Mouse (Mus musculus): Measurements from ENCODE around the gene Flii. TPM values are rescaled to one million over a fixed set of nuclear protein-coding genes. Genes with fewer than 3 reads are reported as not detected.
A peak's percentile ranks its signal among the peaks of the same experiment; 100 is the strongest.

The Flii gene
- total RNA-seq, 2 experiments from 2014 or later, result 96.1 to 103 TPM

GRCm38 (mm10) chr11:60737450-60737849 lies 10.4 kb upstream of the Flii start:
- no peak overlapping the region for H3K4me3 ChIP-seq
- H3K27ac ChIP-seq, result no peak overlapping the region
- DNase-seq, result no peak
- TF ChIP-seq CTCF (IDR thresholded peaks at IDR 0.05), result no peak
- intact Hi-C loops (cut with DNase I), result no loop called here

- intact Hi-C loops (cut with DNase I), result no loop called here
- DNase-seq, result no peak
- Histone ChIP-seq H3K4me3 (no peak overlapping the region), H3K27ac (no peak overlapping the region)
- TF ChIP-seq CTCF (IDR thresholded peaks at IDR 0.05), result no peak
These were observed 9.4 kb upstream of the Flii start for GRCm38 (mm10) chr11:60736491-60736890.

DNA sequence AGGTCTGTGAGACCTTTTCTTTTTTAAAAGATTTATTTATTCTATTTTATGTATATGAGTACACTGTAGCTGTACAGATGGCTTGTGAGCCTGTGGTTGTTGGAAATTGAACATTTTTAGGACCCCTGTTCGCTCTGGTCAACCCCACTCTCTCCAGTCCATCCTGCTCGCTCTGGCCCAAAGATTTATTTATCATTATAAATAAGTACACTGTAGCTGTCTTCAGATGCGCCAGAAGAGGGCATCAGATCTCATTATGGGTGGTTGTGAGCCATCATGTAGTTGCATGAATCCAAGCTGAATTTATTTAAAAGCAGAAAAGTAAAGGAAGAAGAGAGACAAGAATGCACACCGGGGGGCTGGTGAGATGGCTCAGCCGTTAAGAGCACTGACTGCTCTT lies 8.1 kb upstream of the Flii start:
- Histone ChIP-seq H3K4me3 (no peak overlapping the region), H3K27ac (peak overlapping the region; percentile 97)
- intact Hi-C loops (cut with DNase I), result no loop called here
- DNase-seq, result no peak
- TF ChIP-seq CTCF (IDR thresholded peaks at IDR 0.05), result peak; percentile 34

- peak; percentile 57 for DNase-seq
- H3K4me3 ChIP-seq, result peak overlapping the region; percentile 2; the same call in 1 of the 2 replicates
- intact Hi-C loops (cut with DNase I), result no loop called here
- TF ChIP-seq CTCF (IDR thresholded peaks at IDR 0.05), result no peak
- H3K27ac ChIP-seq, result peak overlapping the region; percentile 97
These were observed 7.1 kb upstream of the Flii start for GRCm38 (mm10) chr11:60734206-60734605.

DNA sequence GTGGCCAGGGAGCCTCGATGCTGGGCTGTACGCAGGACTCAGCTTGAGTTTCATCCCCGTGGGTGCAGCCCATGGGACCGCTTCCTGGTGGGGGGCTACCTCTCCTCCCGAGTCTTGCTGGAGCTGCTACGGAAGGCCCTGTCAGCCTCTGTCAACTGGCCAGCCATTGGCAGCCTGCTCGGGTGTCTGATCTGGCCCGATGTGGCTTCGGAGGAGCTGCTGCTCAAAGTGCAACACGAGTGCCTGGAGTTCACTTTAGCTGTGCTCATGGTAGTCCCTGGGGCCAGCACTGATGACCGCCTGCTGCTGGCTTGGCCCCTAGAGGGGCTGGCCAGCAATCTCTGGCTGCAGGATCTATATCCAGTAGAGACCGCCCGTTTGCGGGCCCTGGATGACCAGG lies 4.2 kb upstream of the Flii start:
- H3K4me3 ChIP-seq, result peak overlapping the region; percentile 79
- DNase-seq, result peak; percentile 88
- TF ChIP-seq CTCF (IDR thresholded peaks at IDR 0.05), result no peak
- H3K27ac ChIP-seq, result peak overlapping the region; percentile 97
- intact Hi-C loops (cut with DNase I), result loop anchor here (1.0 kb wide), 1 partner anchor 151 kb away; no protein-coding TSS in a partner anchor

DNA sequence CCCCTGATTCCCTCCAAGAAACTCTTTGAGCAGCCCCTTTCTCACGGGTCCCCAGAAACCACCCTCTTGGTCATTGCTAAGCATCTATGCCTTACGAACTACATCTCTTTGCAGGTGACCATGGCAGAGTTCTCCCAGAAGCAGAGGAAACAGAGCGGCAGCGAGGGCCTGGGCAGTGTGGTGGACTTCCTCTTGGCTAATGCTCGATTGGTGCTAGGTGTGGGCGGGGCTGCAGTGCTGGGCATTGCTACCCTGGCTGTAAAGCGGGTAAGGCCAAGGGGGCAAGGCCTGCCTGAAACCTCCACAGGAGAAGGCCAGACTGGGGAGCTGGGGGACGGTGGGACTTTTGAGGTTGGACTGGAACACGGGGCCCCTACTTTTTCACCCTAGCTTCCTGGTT lies 3.1 kb upstream of the Flii start:
- peak overlapping the region; percentile 97 for H3K27ac ChIP-seq
- no peak for TF ChIP-seq CTCF (IDR thresholded peaks at IDR 0.05)
- peak; percentile 64 for DNase-seq
- intact Hi-C loops (cut with DNase I), result no loop called here
- peak overlapping the region; percentile 79 for H3K4me3 ChIP-seq

GRCm38 (mm10) chr11:60729217-60729641 lies 2.2 kb upstream of the Flii start:
- intact Hi-C loops (cut with DNase I), result loop anchor here (2.0 kb wide), 3 partner anchors 48 to 204 kb away; partner anchors contain the start of genes Map2k3, Smcr8, Tmem11 and Top3a
- DNase-seq, result peak; percentile 81
- Histone ChIP-seq H3K4me3 (peak overlapping the region; percentile 79), H3K27ac (peak overlapping the region; percentile 97)
- no peak for TF ChIP-seq CTCF (IDR thresholded peaks at IDR 0.05)

- H3K27ac ChIP-seq, result peak within 1 kb of the TSS; percentile 97
- peak within 1 kb of the TSS; percentile 79 for H3K4me3 ChIP-seq
- DNase-seq, result peak; percentile 97
- TF ChIP-seq CTCF (IDR thresholded peaks at IDR 0.05), result no peak
- intact Hi-C loops (cut with DNase I), result loop anchor here (2.0 kb wide), 3 partner anchors 48 to 204 kb away; partner anchors contain the start of genes Map2k3, Smcr8, Tmem11 and Top3a
These were observed 1.2 kb upstream of the Flii start, which contains the start of gene Mief2 for GRCm38 (mm10) chr11:60728260-60728761. Gene Mief2, plus strand, starts transcription at chr11:60728398.

GRCm38 (mm10) chr11:60727392-60728140 lies 503 bp upstream of the Flii start:
- intact Hi-C loops (cut with DNase I), result loop anchor here (1.0 to 2.0 kb wide), 5 partner anchors 19 to 205 kb away; partner anchors contain the start of genes Llgl1, Map2k3, Smcr8 and Tmem11
- H3K27ac ChIP-seq, result peak overlapping the region; percentile 97
- DNase-seq, result no peak

GRCm38 (mm10) chr11:60719263-60719662 lies 7.8 kb downstream of the Flii start:
- TF ChIP-seq CTCF (IDR thresholded peaks at IDR 0.05), result no peak
- Histone ChIP-seq H3K4me3 (no peak overlapping the region), H3K27ac (no peak overlapping the region)
- no peak for DNase-seq
- intact Hi-C loops (cut with DNase I), result no loop called here

More at GRCm38 (mm10) chr11:60727392-60728140, 503 bp upstream of the Flii start:
- H3K4me3 ChIP-seq, result peak overlapping the region; percentile 79
- no peak for TF ChIP-seq CTCF (IDR thresholded peaks at IDR 0.05)

DNA sequence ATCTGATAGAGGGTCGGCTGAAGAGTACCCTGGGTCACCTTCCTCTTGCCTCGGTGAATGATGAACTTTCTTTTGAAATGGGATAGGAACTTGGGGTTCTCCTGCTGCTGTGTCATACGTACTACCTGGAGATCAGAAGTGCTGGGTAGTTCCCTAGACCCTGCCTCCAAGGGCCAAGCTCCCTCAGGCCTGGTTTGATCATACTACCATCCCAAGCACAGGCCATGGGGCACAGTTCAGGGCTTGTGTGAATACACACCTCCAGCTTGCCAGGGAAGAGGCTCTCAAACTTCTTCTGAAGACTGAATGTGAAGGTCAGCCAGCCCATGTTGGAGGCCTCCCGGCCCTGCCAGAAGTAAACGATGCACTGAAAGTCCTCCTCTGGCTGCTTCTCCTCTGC lies 11.2 kb downstream of the Flii start:
- H3K27ac ChIP-seq, result no peak overlapping the region

GRCm38 (mm10) chr11:60712639-60713255 lies 14.3 kb downstream of the Flii start:
- intact Hi-C loops (cut with DNase I), result no loop called here
- peak; percentile 16 for DNase-seq
- TF ChIP-seq CTCF (IDR thresholded peaks at IDR 0.05), result no peak
- no peak overlapping the region for H3K4me3 ChIP-seq
- H3K27ac ChIP-seq, result no peak overlapping the region

More for the DNA sequence above, 11.2 kb downstream of the Flii start:
- intact Hi-C loops (cut with DNase I), result no loop called here
- no peak for TF ChIP-seq CTCF (IDR thresholded peaks at IDR 0.05)
- peak; percentile 14 for DNase-seq
- no peak overlapping the region for H3K4me3 ChIP-seq

GRCm38 (mm10) chr11:60712040-60712439 lies 15.0 kb downstream of the Flii start:
- intact Hi-C loops (cut with DNase I), result no loop called here
- no peak for TF ChIP-seq CTCF (IDR thresholded peaks at IDR 0.05)
- H3K4me3 ChIP-seq, result no peak overlapping the region
- no peak overlapping the region for H3K27ac ChIP-seq
- DNase-seq, result no peak
